Mouse (Mus musculus) lung, postnatal 14 days (tissue): Measurements from ENCODE around the gene Magi2.
A peak's percentile ranks its signal among the peaks of the same experiment; 100 is the strongest.
"Not testable (repeated sequence)": the region's sequence is repeated elsewhere in the genome, so short reads cannot be mapped to it uniquely, and the experiment has no call there.

ENCODE experiments used
- DNase-seq: peaks from one replicate; pipeline ENCODE4 v3.0.0; 2021

Magi2 gene

GRCm38 (mm10) chr5:20723226-20723625, 1496.4 kb downstream of the Magi2 start:
- not testable (repeated sequence) for DNase-seq

- DNase-seq = no peak
Observed at GRCm38 (mm10) chr5:20738795-20739194, 1512.0 kb downstream of the Magi2 start.

DNA sequence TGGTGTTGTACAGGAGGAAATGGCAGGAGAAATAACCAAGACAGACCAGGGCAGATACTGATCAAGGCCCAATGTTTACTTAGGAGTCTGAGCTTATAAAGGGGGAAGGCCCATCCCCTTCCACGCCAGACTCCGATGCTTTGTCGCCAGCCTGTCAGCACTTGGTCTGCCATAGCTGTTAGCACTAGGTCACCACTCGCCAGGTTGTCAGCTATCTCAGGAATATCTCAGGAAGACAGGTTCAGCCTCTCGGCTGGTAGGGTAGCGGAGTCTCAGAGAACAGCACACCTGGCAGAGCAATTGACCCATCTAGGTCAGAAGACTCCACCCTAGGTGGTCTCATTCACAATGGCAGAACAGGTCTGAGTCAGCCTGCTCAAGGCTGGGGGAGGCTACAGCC, 1514.4 kb downstream of the Magi2 start:
- DNase-seq = no peak

- DNase-seq = no peak
Observed at GRCm38 (mm10) chr5:20741936-20742335, 1515.1 kb downstream of the Magi2 start.

GRCm38 (mm10) chr5:20748142-20748541, 1521.3 kb downstream of the Magi2 start:
- no peak for DNase-seq

- no peak for DNase-seq
Observed at GRCm38 (mm10) chr5:20748856-20749255, 1522.0 kb downstream of the Magi2 start.

GRCm38 (mm10) chr5:20749535-20749934, 1522.7 kb downstream of the Magi2 start:
- no peak for DNase-seq

DNA sequence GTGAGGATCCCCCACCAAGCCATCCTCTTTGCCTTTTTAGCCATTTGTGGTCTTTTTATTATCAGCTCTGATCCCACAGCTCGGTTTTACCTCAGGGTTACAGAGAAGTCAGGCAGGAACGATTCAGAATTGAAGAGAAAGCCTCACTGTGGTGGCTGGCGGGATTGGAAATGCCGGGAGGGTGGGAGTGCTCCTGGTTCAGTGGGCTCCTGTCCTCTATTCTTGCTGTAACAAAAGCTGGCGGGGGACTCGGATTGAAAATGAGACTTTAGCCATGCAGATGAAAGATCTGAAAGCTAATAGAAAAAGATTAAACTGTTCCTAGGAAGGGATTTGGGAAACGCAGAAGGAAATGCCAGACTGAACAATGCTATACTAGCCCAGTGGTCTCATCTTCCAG, 1524.2 kb downstream of the Magi2 start:
- DNase-seq = no peak

DNA sequence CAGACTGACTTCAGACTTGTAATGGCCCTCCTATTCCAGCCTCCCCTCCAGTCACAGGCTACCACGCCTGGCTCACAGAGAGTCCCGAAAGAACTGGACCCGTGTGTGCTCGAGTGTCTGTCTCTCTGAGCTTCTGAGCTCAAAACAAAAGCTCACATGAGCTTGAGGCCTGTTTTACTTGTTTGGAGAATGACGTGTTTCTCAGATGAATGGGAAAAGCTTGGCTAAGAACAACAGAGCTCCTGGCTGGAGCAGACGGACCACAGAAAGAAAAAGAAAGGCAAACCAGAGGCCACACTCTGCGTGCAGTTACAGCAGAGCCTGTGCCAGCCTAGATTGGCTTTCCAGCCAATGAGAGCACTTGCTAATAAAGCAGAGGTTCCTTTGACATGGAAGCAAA, 1524.9 kb downstream of the Magi2 start:
- peak; percentile 13 for DNase-seq

DNA sequence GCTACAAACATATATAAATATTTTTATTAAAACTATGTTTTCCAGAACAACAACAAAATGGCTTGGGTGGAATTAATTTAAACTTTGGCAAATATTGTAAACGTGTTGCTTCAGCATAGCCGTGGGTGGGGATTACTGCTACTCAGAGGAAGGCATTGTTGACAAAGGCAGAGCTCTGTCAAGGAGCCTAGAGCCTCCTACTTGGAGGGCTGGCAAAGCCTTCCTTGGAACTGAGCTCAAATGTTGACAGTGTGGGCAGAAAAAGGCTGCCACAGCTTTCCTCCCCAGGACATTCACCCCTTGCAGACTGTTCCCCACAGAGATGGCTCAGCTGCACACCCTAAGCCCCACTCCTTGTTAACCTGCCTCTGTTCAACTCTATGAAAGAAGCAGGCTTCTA, 1526.3 kb downstream of the Magi2 start:
- no peak for DNase-seq

GRCm38 (mm10) chr5:20753963-20754362, 1527.1 kb downstream of the Magi2 start:
- DNase-seq = no peak
